Mouse (Mus musculus): ENCODE results near the gene Zfp697. TPM values are rescaled to one million over a fixed set of nuclear protein-coding genes. Genes with fewer than 3 reads are reported as not detected.
"Not testable (repeated sequence)": the region's sequence is repeated elsewhere in the genome, so short reads cannot be mapped to it uniquely, and the experiment has no call there.

Zfp697 gene
- polyA plus RNA-seq, 2 experiments from 2014 or later, result not detected

GRCm38 (mm10) chr3:98720740-98721139 is 338.5 kb downstream of the Zfp697 start:
- ATAC-seq, result no peak

GRCm38 (mm10) chr3:98724376-98724775 is 342.1 kb downstream of the Zfp697 start, which contains the start of gene Hsd3b2:
Gene Hsd3b2 (minus strand): TSS chr3:98724543.
- no peak for ATAC-seq

GRCm38 (mm10) chr3:98726281-98726680 is 344.0 kb downstream of the Zfp697 start:
- no peak for ATAC-seq

- no peak for ATAC-seq
Observed at GRCm38 (mm10) chr3:98733724-98734123, 351.5 kb downstream of the Zfp697 start.

- ATAC-seq, result no peak
Observed at GRCm38 (mm10) chr3:98734340-98734739, 352.1 kb downstream of the Zfp697 start.

- ATAC-seq, result not testable (repeated sequence)
Observed at GRCm38 (mm10) chr3:98741043-98741442, 358.8 kb downstream of the Zfp697 start.

GRCm38 (mm10) chr3:98752171-98752570 is 369.9 kb downstream of the Zfp697 start:
- ATAC-seq, result no peak

- no peak for ATAC-seq
Observed at GRCm38 (mm10) chr3:98756836-98757235, 374.6 kb downstream of the Zfp697 start.

GRCm38 (mm10) chr3:98764155-98764554 is 381.9 kb downstream of the Zfp697 start:
- ATAC-seq, result no peak

GRCm38 (mm10) chr3:98780921-98781320 is 398.7 kb downstream of the Zfp697 start:
- ATAC-seq, result no peak

- ATAC-seq, result no peak
Observed at GRCm38 (mm10) chr3:98782181-98782868, 400.1 kb downstream of the Zfp697 start.

- ATAC-seq, result no peak
Observed at GRCm38 (mm10) chr3:98786551-98786950, 404.3 kb downstream of the Zfp697 start.

Other genes with a start within 250 kb of the Zfp697 start
- not detected for gene Adam30, start 221.8 kb upstream of the Zfp697 start, polyA plus RNA-seq (2017; shearing (Covaris generic))
- gene Reg4, start 160.3 kb upstream of the Zfp697 start, polyA plus RNA-seq (2017; shearing (Covaris generic)), result not detected
- not detected for gene Hmgcs2, start 102.0 kb upstream of the Zfp697 start, polyA plus RNA-seq (2017; shearing (Covaris generic))
- gene Phgdh, start 42.5 kb upstream of the Zfp697 start, polyA plus RNA-seq (2017; shearing (Covaris generic)), result 100 to 1,000 TPM in 1 of 2 experiments, 10 to 100 TPM in 1; 98.0 to 189 TPM
- not detected for gene Gm4450, start 74.7 kb downstream of the Zfp697 start, polyA plus RNA-seq (2017; shearing (Covaris generic))
- gene Hsd3b4, start 128.1 kb downstream of the Zfp697 start, polyA plus RNA-seq (2017; shearing (Covaris generic)), result not detected
- not detected for gene Gm10681, start 206.3 kb downstream of the Zfp697 start, polyA plus RNA-seq (2017; shearing (Covaris generic))
- not detected for gene Hsd3b5, start 247.8 kb downstream of the Zfp697 start, polyA plus RNA-seq (2017; shearing (Covaris generic))

All from CD4-positive, CD25-positive, alpha-beta regulatory T cell, adult 4 months (primary cell).